Mouse (Mus musculus): Measurements from ENCODE around the gene Tmem189.

Gene Tmem189

GRCm38 (mm10) chr2:167593551-167594250 lies 95.9 kb downstream of the Tmem189 start:
- DNase-seq (ENCODE audit: low spot score), result no peak
